Mouse (Mus musculus) lung, adult 2 months (tissue): ENCODE measurements around the gene Eml6.

Experiments
- CTCF ChIP-seq: fragments of 200-500 bp; IDR thresholded peaks from 2 replicates; pipeline ENCODE4 v1.5.1; 2011; ENCODE audit warnings: mild to moderate bottlenecking, low read length, control low read depth; ENCODE audit not compliant: insufficient read depth
- POLR2A ChIP-seq: fragments of 200-500 bp; IDR thresholded peaks from 2 replicates; pipeline ENCODE4 v1.6.1; 2011; ENCODE audit warnings: low read depth, mild to moderate bottlenecking, control low read depth, low read length, borderline replicate concordance; ENCODE audit errors: extremely low read depth

DNA sequence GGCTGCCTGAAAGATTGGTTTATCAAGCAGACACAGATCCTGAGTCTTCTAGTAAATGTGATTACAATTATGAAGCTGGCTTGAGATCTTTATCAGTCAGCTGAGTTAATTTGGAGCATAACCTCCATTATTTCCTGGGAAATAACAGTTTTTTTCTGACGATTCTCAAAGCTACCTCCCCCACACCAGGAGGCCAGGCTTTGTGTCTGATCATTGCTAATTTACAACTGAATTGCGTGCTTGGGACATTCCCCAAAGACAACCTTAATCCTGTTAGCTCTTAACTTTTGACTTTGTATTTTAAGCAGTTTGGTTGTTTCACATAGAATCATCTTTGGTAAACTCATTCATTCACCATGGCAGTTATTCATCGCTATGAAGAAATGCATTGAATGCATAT lies 148.6 kb downstream of the Eml6 start:
- no peak for TF ChIP-seq CTCF
- TF ChIP-seq POLR2A: no peak
